Mouse (Mus musculus) left cerebral cortex, postnatal 14 days (tissue): ENCODE measurements around the gene Lhx5. TPM values are rescaled to one million over a fixed set of nuclear protein-coding genes. Genes with fewer than 3 reads are reported as not detected.

Experiments
- DNase-seq, 2 experiments: peaks; one replicate each; pipeline ENCODE4 v3.0.0; 2021 to 2022; ENCODE audit warnings: low spot score in 2 of 2, mixed read lengths in 1 of 2
- intact Hi-C: fragments of 180-260 bp; cut with DNase I; formaldehyde crosslinking; loops from one replicate; pipeline ENCODE4 v1.15.1; 2025
- total RNA-seq, 2 experiments: library from RNA; stranded (reverse); gene quantifications; 2 replicates each; pipeline ENCODE4 v1.2.3; 2021

Lhx5 gene
- total RNA-seq, 2 experiments from 2014 or later: 0.27 TPM; not detected in 1

DNA sequence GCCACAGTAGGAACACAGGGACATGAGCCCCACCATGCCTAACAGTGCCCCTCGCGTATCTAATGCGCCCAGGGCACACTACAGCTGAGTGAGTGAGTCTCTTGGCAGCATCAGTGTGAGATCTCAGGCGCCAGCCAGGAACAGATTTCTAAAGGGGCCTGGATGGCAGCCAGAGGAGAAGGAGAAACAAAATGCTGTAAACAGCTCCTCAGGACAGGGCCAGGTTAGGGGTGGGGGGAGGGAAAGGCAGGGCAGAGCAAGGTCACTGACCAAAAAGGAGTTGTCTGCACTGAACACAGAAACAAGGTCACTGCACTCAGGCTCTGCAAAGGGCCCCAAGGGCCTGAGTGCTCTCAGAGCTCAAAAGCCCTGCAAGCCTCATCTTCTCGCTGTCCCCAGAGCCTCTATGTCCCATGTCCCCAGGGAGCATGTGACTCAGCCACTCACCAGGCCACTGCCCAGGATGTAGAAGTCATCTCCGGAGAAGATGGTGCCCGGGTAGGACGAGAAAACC is 59.2 kb downstream of the Lhx5 start:
- DNase-seq: peak; percentile 54 to 71
- intact Hi-C loops: no loop called here

Other genes with a start within 250 kb of the Lhx5 start
- gene Sdsl, start 41.1 kb downstream of the Lhx5 start, total RNA-seq: 1 to 10 TPM; 5.1 to 5.4 TPM
- gene Sds, start 44.8 kb downstream of the Lhx5 start, total RNA-seq: not detected
- gene Plbd2, start 71.9 kb downstream of the Lhx5 start, total RNA-seq: 10 to 100 TPM; 77.4 to 81.8 TPM
- 1 to 10 TPM; 5.2 to 5.4 TPM for gene Slc8b1, start 79.5 kb downstream of the Lhx5 start, total RNA-seq
- 10 to 100 TPM; 47.7 to 50.0 TPM for gene Tpcn1, start 157.0 kb downstream of the Lhx5 start, total RNA-seq
- under 1 TPM; 0.22 to 0.59 TPM for gene Iqcd, start 157.3 kb downstream of the Lhx5 start, total RNA-seq
- gene Rita1, start 180.9 kb downstream of the Lhx5 start, total RNA-seq: 10 to 100 TPM; 31.5 to 32.4 TPM
- gene Ddx54, start 181.0 kb downstream of the Lhx5 start, total RNA-seq: 10 to 100 TPM; 44.5 to 48.0 TPM
- not detected for gene Cfap73, start 202.5 kb downstream of the Lhx5 start, total RNA-seq
- gene Rasal1, start 217.1 kb downstream of the Lhx5 start, total RNA-seq: 100 to 1,000 TPM in 1 of 2 experiments, 10 to 100 TPM in 1; 94.2 to 107 TPM